Mouse (Mus musculus) liver, adult 2 months (tissue): ENCODE results near the gene Cdc6.
"Not testable (repeated sequence)": the region's sequence is repeated elsewhere in the genome, so short reads cannot be mapped to it uniquely, and the experiment has no call there.

Source experiments
- CTCF ChIP-seq: fragments of 200-500 bp; IDR thresholded peaks from 2 replicates; pipeline ENCODE4 v1.5.1; 2011; ENCODE audit warnings: low read depth, low read length, control low read depth
- POLR2A ChIP-seq: fragments of 200-500 bp; IDR thresholded peaks from 2 replicates; pipeline ENCODE4 v1.6.1; 2011; ENCODE audit warnings: low read length, control low read depth; ENCODE audit not compliant: insufficient read depth; ENCODE audit errors: extremely low read depth

- TF ChIP-seq POLR2A = not testable (repeated sequence)
- TF ChIP-seq CTCF = peak; percentile 52
Measured at GRCm38 (mm10) chr11:98921813-98922212, 14.2 kb downstream of the Cdc6 start.
